Mouse (Mus musculus) liver, embryonic 16.5 days (tissue): ENCODE measurements around the gene Trim7. TPM values are rescaled to one million over a fixed set of nuclear protein-coding genes. Genes with fewer than 3 reads are reported as not detected.

Experiments used
- ATAC-seq: fragments of 200-750 bp; cut with Nextera tagmentation; 2 replicates; pipeline ENCODE4 v1.8.0; 2017; ENCODE audit warnings: low read depth, mild to moderate bottlenecking, moderate number of reproducible peaks, moderate library complexity
- H3K27ac ChIP-seq: fragments of 300-500 bp; sonication (generic); 2 replicates; pipeline ENCODE4 v1.5.1; 2014; ENCODE audit warnings: mild to moderate bottlenecking, low read length
- H3K27me3 ChIP-seq: fragments of 300-500 bp; sonication (generic); 2 replicates; pipeline ENCODE4 v1.6.1; 2014; ENCODE audit warnings: low read depth, low read length, mixed read lengths; ENCODE audit not compliant: control insufficient read depth, insufficient read depth
- H3K36me3 ChIP-seq: fragments of 300-500 bp; sonication (generic); 2 replicates; pipeline ENCODE4 v1.6.1; 2014; ENCODE audit warnings: mild to moderate bottlenecking; ENCODE audit not compliant: control insufficient read depth, insufficient read depth
- H3K4me1 ChIP-seq: fragments of 300-500 bp; sonication (generic); 2 replicates; pipeline ENCODE4 v1.6.1; 2014; ENCODE audit warnings: low read depth, low read length, mixed read lengths; ENCODE audit not compliant: control insufficient read depth
- H3K4me2 ChIP-seq: fragments of 300-500 bp; sonication (generic); 2 replicates; pipeline ENCODE4 v1.6.1; 2014; ENCODE audit warnings: low read depth, low read length, mixed read lengths
- H3K4me3 ChIP-seq: fragments of 300-500 bp; sonication (generic); 2 replicates; pipeline ENCODE4 v1.5.1; 2014; ENCODE audit warnings: low read depth, mild to moderate bottlenecking, low read length
- H3K9ac ChIP-seq: fragments of 300-500 bp; sonication (generic); 2 replicates; pipeline ENCODE4 v1.6.1; 2014; ENCODE audit warnings: low read depth, low read length
- H3K9me3 ChIP-seq: fragments of 300-500 bp; sonication (generic); replicated peaks from 2 replicates; pipeline ENCODE4 v1.6.1; 2016; ENCODE audit warnings: low read length; ENCODE audit not compliant: control insufficient read depth
- WGBS: fragments of 180-500 bp; shearing (Covaris S2); extraction: QIAGEN DNeasy Blood & Tissue Kit; methylation state at CpG from one replicate; pipeline ENCODE4 v1.1.7; 2014; ENCODE audit not compliant: insufficient replicate concordance; 5-methylcytosine and 5-hydroxymethylcytosine counted together
- polyA plus RNA-seq: library from polyadenylated mRNA; unstranded; fragments of >200 nt; fragmentation: Nextera tagmentation; extraction: Ambion mirVana; gene quantifications from 2 replicates; pipeline ENCODE4 v1.2.1, GENCODE M21; 2015

Gene Trim7
- polyA plus RNA-seq, 1 experiment from 2014 or later, result 0.14 TPM

- Histone ChIP-seq H3K9ac (no peak overlapping the region), H3K4me2 (no peak overlapping the region), H3K27ac (no peak overlapping the region), H3K27me3 (peaks cover 8% of the 10 kb centered on the region), H3K36me3 (no peaks in the 10 kb centered on the region), H3K4me3 (no peak overlapping the region), H3K4me1 (peaks cover 14% of the 10 kb centered on the region), H3K9me3 (no peaks in the 10 kb centered on the region; the same call in 1 of the 2 replicates)
- ATAC-seq, result no peak
- WGBS, result 45% methylated on average over 2 of the region's 2 CpGs
Observed at GRCm38 (mm10) chr11:48830279-48830678, 4.3 kb downstream of the Trim7 start.

DNA sequence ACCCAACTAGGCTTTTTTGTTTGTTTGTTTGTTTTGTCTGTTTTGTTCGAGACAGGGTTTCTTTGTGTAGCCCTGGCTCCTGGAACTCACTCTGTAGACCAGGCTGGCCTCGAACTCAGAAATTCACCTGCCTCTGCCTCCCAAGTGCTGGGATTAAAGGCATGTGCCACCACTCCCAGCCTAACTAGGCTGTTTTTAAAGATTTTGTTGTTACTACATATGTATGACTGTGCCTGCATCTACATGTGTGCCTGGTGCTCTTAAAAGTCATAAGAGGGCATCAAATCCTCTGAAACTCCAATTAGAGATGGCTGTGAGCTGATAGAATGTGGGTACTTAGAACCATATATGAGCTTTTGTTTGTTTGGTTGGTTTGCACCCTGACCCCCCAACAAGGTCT, 5.3 kb downstream of the Trim7 start:
- H3K36me3 ChIP-seq, result no peaks in the 10 kb centered on the region
- H3K9me3 ChIP-seq, result no peaks in the 10 kb centered on the region; the same call in 1 of the 2 replicates
- H3K9ac ChIP-seq, result no peak overlapping the region
- H3K27ac ChIP-seq, result no peak overlapping the region
- H3K4me2 ChIP-seq, result no peak overlapping the region
- ATAC-seq, result no peak
- 60% methylated on average over 2 of the region's 2 CpGs for WGBS
- H3K4me1 ChIP-seq, result peaks cover 14% of the 10 kb centered on the region
- H3K27me3 ChIP-seq, result peaks cover 9% of the 10 kb centered on the region
- H3K4me3 ChIP-seq, result no peak overlapping the region

DNA sequence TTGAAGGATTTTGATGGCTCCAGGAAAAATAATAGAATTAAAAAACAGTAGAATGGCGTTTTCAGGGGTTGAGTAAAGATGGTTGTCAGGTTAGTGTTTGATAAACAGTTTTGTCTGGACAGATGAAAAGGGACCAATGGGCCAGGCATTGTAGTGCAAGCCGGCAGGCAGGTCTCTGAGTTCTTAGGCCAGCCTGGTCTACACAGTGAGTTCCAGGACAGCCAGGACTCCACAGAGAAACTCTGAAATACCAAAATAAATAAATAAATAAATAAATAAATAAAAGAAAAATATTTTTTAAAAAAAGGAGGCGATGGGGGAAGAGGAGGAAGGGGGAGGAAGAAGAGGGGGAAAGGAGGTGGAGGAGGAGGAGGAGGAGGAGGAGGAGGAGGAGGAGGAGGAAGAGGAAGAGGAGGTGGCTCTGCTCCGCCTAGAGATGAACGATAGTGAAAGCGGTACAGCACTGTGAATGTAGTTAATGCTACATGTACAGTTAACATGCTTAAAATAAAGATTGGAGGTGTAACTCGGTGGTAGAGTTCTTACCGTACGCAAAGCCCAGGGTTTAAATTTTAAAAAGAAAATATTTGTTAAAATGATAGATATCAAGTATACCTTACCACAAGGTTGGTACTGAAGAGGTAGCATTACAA, 7.3 kb downstream of the Trim7 start:
- ATAC-seq, result peak; percentile 33
- H3K4me1 ChIP-seq, result peaks cover 18% of the 10 kb centered on the region
- H3K9me3 ChIP-seq, result no peaks in the 10 kb centered on the region
- no peaks in the 10 kb centered on the region for H3K36me3 ChIP-seq
- peaks cover 16% of the 10 kb centered on the region for H3K27me3 ChIP-seq
- peak overlapping the region; percentile 39; the same call in 1 of the 2 replicates for H3K27ac ChIP-seq
- H3K4me2 ChIP-seq, result peak overlapping the region; percentile 67
- H3K4me3 ChIP-seq, result peak overlapping the region; percentile 67
- 16% methylated on average over 9 of the region's 9 CpGs for WGBS
- no peak overlapping the region for H3K9ac ChIP-seq

- Histone ChIP-seq H3K27ac (peak overlapping the region; percentile 64), H3K36me3 (no peaks in the 10 kb centered on the region), H3K9ac (peak overlapping the region; percentile 54), H3K9me3 (no peaks in the 10 kb centered on the region), H3K4me1 (peaks cover 22% of the 10 kb centered on the region), H3K4me3 (peak overlapping the region; percentile 67), H3K27me3 (peaks cover 16% of the 10 kb centered on the region), H3K4me2 (peak overlapping the region; percentile 67)
- ATAC-seq, result peak; percentile 84
- WGBS, result under 1% methylated on average over 30 of the region's 30 CpGs
Observed at GRCm38 (mm10) chr11:48833731-48834639, 8.0 kb downstream of the Trim7 start.

GRCm38 (mm10) chr11:48835923-48836322, 10.0 kb downstream of the Trim7 start:
- no peak overlapping the region for H3K27ac ChIP-seq

DNA sequence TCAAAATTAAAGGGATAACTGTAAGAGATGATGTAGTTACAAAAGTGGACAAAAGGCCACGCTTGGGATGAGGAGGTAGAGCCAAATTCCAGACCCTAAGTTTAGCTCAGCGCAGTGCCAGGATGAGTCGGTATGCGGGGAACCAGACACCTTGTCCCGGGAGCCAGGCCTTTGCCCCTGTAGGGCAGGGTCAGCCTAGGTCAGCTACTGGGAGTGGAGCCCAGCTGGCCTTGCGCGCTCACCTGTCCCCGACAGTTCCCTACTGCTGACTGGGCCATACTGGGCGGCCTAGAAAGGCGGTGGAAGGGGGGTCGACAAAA, 11.0 kb downstream of the Trim7 start:
- H3K36me3 ChIP-seq, result no peaks in the 10 kb centered on the region
- peak overlapping the region; percentile 97 for H3K4me2 ChIP-seq
- 23% methylated on average over 11 of the region's 11 CpGs for WGBS
- H3K27me3 ChIP-seq, result peaks cover 16% of the 10 kb centered on the region
- no peak for ATAC-seq
- no peak overlapping the region for H3K27ac ChIP-seq
- no peaks in the 10 kb centered on the region for H3K9me3 ChIP-seq
- peaks cover 22% of the 10 kb centered on the region for H3K4me1 ChIP-seq
- H3K4me3 ChIP-seq, result peak overlapping the region; percentile 75
- peak overlapping the region; percentile 71; the same call in 1 of the 2 replicates for H3K9ac ChIP-seq

More at GRCm38 (mm10) chr11:48835923-48836322, 10.0 kb downstream of the Trim7 start:
- Histone ChIP-seq H3K36me3 (no peaks in the 10 kb centered on the region), H3K27me3 (peaks cover 16% of the 10 kb centered on the region), H3K9ac (no peak overlapping the region), H3K4me3 (no peak overlapping the region), H3K4me1 (peaks cover 22% of the 10 kb centered on the region), H3K4me2 (no peak overlapping the region), H3K9me3 (no peaks in the 10 kb centered on the region)
- no peak for ATAC-seq
- 66% methylated on average over 6 of the region's 6 CpGs for WGBS

- Histone ChIP-seq H3K36me3 (no peaks in the 10 kb centered on the region), H3K27ac (no peak overlapping the region), H3K27me3 (peaks cover 16% of the 10 kb centered on the region), H3K4me2 (peak overlapping the region; percentile 97), H3K9me3 (no peaks in the 10 kb centered on the region), H3K4me3 (peak overlapping the region; percentile 75), H3K4me1 (peaks cover 22% of the 10 kb centered on the region), H3K9ac (peak overlapping the region; percentile 71)
- no peak for ATAC-seq
- 0% methylated on average over 77 of the region's 77 CpGs for whole genome bisulfite sequencing
Observed at GRCm38 (mm10) chr11:48837310-48838180, 11.6 kb downstream of the Trim7 start.

GRCm38 (mm10) chr11:48838181-48838797, 12.3 kb downstream of the Trim7 start:
- H3K4me1 ChIP-seq, result peaks cover 19% of the 10 kb centered on the region
- peak overlapping the region; percentile 71; the same call in 1 of the 2 replicates for H3K9ac ChIP-seq
- H3K4me3 ChIP-seq, result peak overlapping the region; percentile 75
- no peaks in the 10 kb centered on the region for H3K9me3 ChIP-seq
- H3K36me3 ChIP-seq, result no peaks in the 10 kb centered on the region
- H3K27me3 ChIP-seq, result peaks cover 16% of the 10 kb centered on the region
- no peak for ATAC-seq
- H3K4me2 ChIP-seq, result peak overlapping the region; percentile 97
- WGBS, result under 1% methylated on average over 16 of the region's 16 CpGs
- no peak overlapping the region for H3K27ac ChIP-seq
